Mouse (Mus musculus): ENCODE measurements around the gene Aoc1. TPM values are rescaled to one million over a fixed set of nuclear protein-coding genes. Genes with fewer than 3 reads are reported as not detected.
"Not testable (repeated sequence)": the region's sequence is repeated elsewhere in the genome, so short reads cannot be mapped to it uniquely, and the experiment has no call there.

Aoc1 gene
- total RNA-seq, 2 experiments from 2014 or later, result not detected

DNA sequence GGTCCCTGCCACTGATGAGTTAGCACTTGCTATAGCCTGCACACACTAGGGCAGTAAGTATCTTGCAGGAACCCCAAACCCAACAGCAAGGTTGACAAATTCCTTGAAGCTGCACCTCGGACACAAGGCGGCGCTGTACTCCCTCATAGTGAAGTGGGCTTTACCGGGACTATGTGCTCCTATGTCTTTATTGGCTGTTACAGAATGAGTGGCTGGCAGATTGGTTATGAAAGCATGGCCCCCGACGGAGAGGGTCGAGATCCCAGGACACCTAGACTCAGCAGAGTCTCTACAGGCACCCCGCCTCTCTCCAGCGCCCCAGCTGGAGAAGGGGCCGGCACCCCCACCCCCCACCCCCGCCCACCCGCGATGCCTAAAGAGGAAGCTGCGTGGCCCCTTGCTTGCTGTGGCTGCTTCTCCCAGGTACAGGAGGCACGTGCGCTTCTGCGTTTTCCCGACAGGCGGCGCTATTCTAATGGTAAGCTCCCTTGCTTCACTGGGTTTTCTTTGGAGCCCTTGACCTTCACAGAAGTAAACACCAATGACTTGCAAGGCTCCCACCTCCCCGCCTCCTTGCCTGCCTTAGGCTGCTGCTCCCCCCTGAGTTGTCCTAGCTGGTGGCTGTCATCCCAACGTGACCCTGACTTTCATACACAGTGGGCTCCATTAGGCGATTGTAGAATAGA is 12.4 kb upstream of the Aoc1 start:
- ATAC-seq (replicated peaks; ENCODE audit: low FRiP score, poor library complexity, severe bottlenecking), result no peak

DNA sequence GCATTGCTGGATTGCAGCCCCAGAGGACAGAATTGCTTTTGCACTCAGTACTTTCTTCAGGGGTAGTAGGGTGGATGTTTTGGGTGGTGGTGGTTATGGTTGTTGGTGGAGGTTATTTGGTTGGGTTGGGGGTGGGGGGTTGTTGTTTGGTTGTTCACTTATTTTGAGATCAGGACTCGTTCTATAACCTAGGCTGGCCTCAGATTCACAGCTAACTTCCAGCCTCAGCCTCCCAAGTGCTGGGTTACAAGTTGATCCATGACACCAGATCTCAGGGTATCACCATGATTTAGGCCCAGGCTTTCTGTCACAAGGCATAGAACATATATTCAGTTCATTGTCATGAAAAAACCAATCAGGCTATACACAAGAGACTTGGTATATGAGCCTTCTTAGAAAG is 11.8 kb upstream of the Aoc1 start:
- no peak for ATAC-seq (replicated peaks; ENCODE audit: low FRiP score, poor library complexity, severe bottlenecking)

DNA sequence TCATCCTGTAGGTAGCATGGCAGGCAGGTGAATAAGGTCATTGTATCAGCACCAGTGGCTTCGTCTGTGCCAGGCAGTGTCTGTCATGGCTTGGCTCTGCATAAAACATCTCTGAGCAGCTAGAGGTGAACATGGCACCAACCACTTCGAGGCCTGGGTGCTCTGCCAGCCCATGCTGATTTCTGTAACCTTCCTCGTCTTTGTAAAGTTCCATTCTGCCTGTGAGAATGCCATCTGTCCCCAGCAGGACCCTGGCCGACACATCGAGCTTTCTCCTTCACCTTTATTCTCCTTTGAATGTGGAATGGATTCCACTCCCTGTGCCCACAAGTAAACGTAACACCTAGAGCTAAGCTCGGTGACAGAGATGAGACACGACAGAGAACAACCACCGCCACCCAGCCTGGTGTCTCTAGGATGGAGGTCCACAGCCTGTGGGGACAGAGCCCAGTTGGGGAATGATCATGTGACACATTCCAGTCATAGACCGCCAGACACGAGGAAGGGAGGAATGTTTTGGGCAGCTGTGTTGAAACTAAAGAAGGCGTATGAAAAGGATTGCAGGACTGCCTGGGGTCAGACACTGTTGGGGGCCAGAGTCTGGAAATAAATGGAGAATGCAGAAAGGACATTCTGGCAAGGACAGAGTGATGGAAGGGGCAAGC is 10.9 kb upstream of the Aoc1 start:
- ATAC-seq (replicated peaks; ENCODE audit: low FRiP score, poor library complexity, severe bottlenecking), result no peak

DNA sequence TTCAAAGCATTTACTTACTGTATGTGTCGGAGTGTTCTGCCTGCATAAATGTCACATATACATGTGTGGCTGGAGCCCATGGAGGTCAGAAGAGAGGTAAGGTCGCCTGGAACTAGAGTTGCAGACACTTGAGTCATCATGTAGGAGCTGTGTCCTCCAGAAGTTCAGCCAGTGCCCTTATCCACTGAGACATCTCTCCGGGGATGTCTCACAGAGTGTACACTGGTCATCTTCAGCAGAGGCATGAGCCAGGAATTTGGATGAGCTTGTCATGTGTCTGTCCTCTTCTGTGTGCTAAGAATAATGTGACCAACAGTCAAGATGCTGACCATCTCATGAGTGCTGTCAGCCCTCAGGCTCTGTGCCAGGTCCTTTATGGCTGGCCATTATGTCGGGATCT is 9.9 kb upstream of the Aoc1 start:
- ATAC-seq (replicated peaks; ENCODE audit: low FRiP score, poor library complexity, severe bottlenecking), result no peak

- ATAC-seq (replicated peaks; ENCODE audit: low FRiP score, poor library complexity, severe bottlenecking), result no peak
Measured at GRCm38 (mm10) chr6:48863488-48863887, 9.2 kb upstream of the Aoc1 start.

GRCm38 (mm10) chr6:48864181-48864580 is 8.5 kb upstream of the Aoc1 start:
- ATAC-seq (replicated peaks; ENCODE audit: low FRiP score, poor library complexity, severe bottlenecking), result no peak

DNA sequence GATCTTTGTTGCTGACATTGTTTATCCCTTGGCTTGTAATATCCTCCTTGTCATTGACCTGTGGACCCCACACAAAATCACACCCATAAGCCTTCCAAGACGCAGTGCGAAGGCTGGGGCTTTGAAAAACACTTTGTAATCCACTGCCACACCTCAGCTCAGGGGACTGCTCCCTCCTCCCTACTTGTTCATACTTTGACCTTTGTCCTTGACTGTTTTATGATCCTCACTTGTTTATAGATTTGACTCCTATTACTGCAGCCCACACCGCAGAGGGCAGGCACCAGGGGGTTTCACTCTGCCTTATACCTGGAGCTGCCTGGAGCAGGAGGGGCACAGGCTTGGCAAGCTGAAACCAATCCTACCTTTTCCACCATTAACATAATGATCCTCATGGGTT is 8.0 kb upstream of the Aoc1 start:
- ATAC-seq (replicated peaks; ENCODE audit: low FRiP score, poor library complexity, severe bottlenecking), result no peak

- no peak for ATAC-seq (replicated peaks; ENCODE audit: low FRiP score, poor library complexity, severe bottlenecking)
Measured at GRCm38 (mm10) chr6:48865152-48865745, 7.4 kb upstream of the Aoc1 start.

DNA sequence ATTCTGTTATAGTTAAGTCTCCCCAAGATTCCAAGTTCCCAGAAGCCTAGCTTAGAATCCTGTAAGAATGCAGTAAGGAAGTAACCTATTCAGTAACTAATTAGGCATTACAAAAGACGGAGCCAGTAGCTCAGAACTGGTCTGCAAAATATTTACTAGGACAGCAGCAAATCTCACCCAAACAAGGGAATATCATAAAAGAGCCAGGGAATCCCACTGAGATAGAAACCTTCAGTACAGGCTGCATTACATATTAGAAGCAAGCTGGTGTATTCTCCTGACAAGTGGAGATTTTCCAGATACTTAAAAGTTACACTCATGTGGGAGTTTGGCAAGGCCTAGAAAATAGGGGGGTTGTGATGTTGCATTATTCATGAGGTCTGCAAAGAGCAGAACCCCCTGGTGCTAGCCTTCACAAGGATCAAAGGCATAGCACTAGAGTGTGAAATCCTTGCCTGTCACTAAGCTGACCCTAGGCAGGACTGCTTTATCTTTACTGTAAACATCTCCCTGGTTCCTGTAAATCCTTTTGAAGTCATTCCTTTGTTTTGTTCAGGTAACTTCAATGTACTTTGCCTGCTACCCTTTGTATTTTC is 6.2 kb upstream of the Aoc1 start:
- ATAC-seq (replicated peaks; ENCODE audit: low FRiP score, poor library complexity, severe bottlenecking), result not testable (repeated sequence)

DNA sequence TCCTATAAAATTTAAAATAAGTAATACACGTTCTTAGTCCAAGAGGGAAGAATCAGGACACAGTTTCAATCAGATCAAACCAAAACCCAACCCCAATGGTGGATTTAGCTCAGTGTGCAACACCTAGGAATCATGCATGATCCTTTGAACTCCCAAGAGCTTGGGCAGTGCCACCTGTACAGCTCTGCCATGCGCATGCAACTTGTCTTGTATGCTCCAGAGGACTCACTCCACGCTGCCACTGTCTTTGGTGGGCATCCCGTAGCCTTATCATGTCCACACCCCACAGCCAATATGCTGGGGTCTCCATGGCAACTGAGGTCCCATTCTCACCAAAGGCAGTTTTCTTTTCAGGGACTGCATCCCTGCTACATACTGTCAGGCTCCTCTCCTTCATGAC is 5.5 kb upstream of the Aoc1 start:
- no peak for ATAC-seq (replicated peaks; ENCODE audit: low FRiP score, poor library complexity, severe bottlenecking)

DNA sequence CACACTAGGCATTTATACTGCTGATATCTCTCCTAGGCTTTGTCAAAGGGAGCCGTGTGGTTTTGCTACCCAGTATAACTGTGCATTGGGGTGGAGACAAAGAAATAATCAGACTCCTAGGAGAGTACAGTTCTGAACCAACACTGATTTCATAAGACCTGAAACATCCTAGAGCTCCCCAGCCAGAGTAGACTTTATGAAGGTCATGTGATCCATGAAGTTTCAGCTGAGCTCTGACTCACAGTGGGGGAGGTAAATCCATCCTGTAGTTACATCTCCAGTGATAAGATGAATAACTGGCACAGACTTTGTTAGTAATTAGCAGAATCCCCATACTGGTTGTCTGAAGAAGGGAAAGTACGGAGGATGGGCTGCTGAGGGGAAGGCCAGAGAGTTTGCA is 2.9 kb upstream of the Aoc1 start:
- no peak for ATAC-seq (replicated peaks; ENCODE audit: low FRiP score, poor library complexity, severe bottlenecking)

GRCm38 (mm10) chr6:48874576-48874975 is 1.9 kb downstream of the Aoc1 start:
- no peak for ATAC-seq (replicated peaks; ENCODE audit: low FRiP score, poor library complexity, severe bottlenecking)

DNA sequence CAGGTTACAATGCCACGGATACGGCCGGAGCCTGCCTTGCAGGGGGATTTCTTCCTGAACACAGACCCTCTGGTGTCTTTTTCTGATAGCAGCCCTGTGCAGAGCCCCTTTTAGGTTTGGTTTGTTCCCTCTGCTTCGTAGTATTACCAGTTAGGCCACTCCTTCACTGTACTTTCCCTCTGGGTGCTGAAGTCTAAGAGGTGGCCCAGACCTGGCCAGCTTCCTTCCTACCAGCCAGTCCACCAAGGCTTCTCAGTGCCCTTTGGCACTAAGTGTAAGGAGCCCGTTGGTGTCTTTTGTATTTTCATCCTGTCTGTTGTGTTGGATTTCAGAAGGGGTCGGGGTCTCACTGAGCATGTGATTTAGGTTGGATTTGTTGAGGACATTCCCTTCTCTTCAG is 2.8 kb downstream of the Aoc1 start:
- ATAC-seq (replicated peaks; ENCODE audit: low FRiP score, poor library complexity, severe bottlenecking), result no peak

GRCm38 (mm10) chr6:48876510-48877135 is 3.9 kb downstream of the Aoc1 start:
- ATAC-seq (replicated peaks; ENCODE audit: low FRiP score, poor library complexity, severe bottlenecking), result no peak

- no peak for ATAC-seq (replicated peaks; ENCODE audit: low FRiP score, poor library complexity, severe bottlenecking)
Measured at GRCm38 (mm10) chr6:48894203-48894602, 21.5 kb downstream of the Aoc1 start.

DNA sequence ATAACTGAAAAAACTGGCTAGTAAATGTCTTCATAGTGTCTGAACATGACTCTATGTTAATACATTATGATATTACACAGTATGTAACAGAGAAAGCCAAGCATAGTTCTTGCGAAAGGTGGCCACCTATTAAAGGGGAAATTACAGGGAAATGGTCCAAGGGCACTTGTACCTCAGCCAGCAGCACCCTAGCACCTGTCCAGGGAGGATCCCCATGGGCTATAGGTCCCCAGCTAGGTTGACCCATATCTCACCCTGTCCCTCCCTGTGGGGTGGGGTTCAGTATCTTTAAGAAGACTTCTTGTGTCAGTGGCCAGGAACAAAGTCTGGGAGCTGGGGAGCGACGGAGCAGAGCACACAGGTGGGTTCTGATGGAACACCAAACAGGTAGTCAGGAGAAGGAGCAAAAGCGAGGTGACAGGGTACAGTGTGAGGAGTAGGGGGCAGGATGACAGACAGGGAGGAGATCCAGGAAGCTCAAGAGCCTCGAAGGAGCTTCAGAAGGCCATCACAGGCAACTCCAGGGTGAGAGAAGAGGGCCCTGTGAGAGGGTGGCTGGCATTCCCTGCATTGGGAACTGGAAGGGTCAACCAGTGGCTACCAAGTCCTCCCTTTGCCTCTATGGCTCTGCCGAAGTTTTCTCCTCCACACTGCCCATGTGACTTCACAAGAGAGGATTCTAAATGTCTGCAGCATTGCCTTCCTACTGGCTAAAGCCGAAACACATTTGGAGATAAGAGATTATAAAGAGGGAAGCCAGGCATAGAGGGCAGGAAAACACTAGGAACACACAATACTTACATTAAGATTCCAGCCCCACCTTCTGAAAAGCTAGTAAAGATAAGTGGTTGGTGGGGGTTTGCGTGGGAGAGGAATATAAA is 22.5 kb downstream of the Aoc1 start:
- no peak; the same call in 1 of the 2 replicates for ATAC-seq (replicated peaks; ENCODE audit: low FRiP score, poor library complexity, severe bottlenecking)

- no peak for ATAC-seq (replicated peaks; ENCODE audit: low FRiP score, poor library complexity, severe bottlenecking)
Measured at GRCm38 (mm10) chr6:48895941-48896340, 23.2 kb downstream of the Aoc1 start.

DNA sequence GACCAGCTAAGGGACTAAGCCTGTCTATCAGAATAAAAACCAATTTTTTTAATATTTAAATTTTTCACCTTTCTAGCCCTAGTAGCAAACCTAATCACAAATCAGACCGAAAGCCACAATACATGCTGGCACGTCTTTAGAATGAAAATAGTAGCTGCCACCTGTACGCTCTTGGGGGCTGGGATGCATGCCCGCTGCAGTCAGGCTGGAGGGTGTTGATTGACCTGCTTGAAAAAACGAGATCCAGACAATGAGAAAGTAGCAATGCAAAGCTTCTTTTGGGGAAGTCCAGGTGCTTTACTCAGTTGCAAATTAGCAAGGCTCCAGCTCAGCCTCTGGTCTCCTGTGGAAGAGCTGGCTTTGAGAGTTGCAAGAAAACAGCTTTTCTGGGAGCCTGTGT is 24.3 kb downstream of the Aoc1 start:
- no peak for ATAC-seq (replicated peaks; ENCODE audit: low FRiP score, poor library complexity, severe bottlenecking)

DNA sequence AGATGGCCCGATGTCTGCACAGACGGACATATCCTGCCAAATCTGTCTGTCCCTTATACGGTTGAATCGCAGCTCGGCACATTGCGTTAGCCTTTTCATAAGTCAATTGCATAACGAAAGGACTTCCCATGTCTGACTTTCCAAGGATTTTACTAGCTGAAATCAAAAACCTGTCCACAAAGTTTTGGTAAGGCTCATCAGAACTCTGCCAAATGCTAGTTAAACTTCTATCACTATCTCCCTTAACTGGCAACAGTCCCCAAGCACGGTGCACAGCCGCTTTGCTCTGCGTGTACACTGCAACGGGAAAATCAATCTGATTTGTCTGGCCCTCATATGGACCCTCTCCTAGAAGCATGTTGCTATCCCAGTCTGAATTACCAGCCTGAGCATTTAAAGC is 28.6 kb downstream of the Aoc1 start:
- not testable (repeated sequence) for ATAC-seq (replicated peaks; ENCODE audit: low FRiP score, poor library complexity, severe bottlenecking)

Data from erythroblast, adult 5-6 weeks (primary cell).